Mouse (Mus musculus) common myeloid progenitor, adult 5-6 weeks (primary cell): ENCODE results near the gene Etv6. TPM values are rescaled to one million over a fixed set of nuclear protein-coding genes. Genes with fewer than 3 reads are reported as not detected.

Source experiments
- ATAC-seq: replicated peaks from 2 replicates; pipeline ENCODE4 v1.8.0; 2016; ENCODE audit warnings: low read depth, mild to moderate bottlenecking, moderate TSS enrichment, inconsistent platforms; ENCODE audit not compliant: poor library complexity, severe bottlenecking
- total RNA-seq: library from RNA; stranded (forward); fragments of 200-1000, 187-1606 nt; gene quantifications from 2 replicates; pipeline ENCODE4 v1.2.3, GENCODE M21; 2017

The Etv6 gene
- total RNA-seq, 1 experiment from 2014 or later, result 129 TPM

GRCm38 (mm10) chr6:134293615-134294508, 258.4 kb downstream of the Etv6 start:
- no peak for ATAC-seq

GRCm38 (mm10) chr6:134297884-134298619, 262.6 kb downstream of the Etv6 start:
- peak; percentile 60; the same call in 1 of the 2 replicates for ATAC-seq

- ATAC-seq, result no peak
Measured at GRCm38 (mm10) chr6:134301951-134302350, 266.5 kb downstream of the Etv6 start.

GRCm38 (mm10) chr6:134311346-134311745, 275.8 kb downstream of the Etv6 start:
- no peak for ATAC-seq

GRCm38 (mm10) chr6:134312571-134312970, 277.1 kb downstream of the Etv6 start:
- ATAC-seq, result no peak

- ATAC-seq, result no peak
Measured at GRCm38 (mm10) chr6:134317371-134317770, 281.9 kb downstream of the Etv6 start.

Other genes with a start within 250 kb of the Etv6 start
- not detected in 2 replicates for gene Kap, start 181.9 kb upstream of the Etv6 start, total RNA-seq